Mouse (Mus musculus): Measurements from ENCODE around the gene Scamp2.

Scamp2 gene

GRCm38 (mm10) chr9:57566846-57567245, 6.1 kb downstream of the Scamp2 start:
- TF ChIP-seq CTCF (conservative IDR thresholded peaks at IDR 0.05; ENCODE audit: low read length) (peak; percentile 68), POU5F1 (IDR thresholded peaks at IDR 0.05; ENCODE audit: borderline replicate concordance, low read length) (no peak)
- no peaks in the 10 kb centered on the region for H3K27me3 ChIP-seq (ENCODE audit: insufficient read depth, low read length)
- H3K9me3 ChIP-seq (ENCODE audit: low read length): no peaks in the 10 kb centered on the region
- H3K4me3 ChIP-seq (replicated peaks; ENCODE audit: low read length): no peak overlapping the region
- H3K4me1 ChIP-seq (replicated peaks; ENCODE audit: low read depth, low read length): peaks cover 68% of the 10 kb centered on the region
- peaks cover 47% of the 10 kb centered on the region for H3K36me3 ChIP-seq (ENCODE audit: insufficient read depth, low read length)

DNA sequence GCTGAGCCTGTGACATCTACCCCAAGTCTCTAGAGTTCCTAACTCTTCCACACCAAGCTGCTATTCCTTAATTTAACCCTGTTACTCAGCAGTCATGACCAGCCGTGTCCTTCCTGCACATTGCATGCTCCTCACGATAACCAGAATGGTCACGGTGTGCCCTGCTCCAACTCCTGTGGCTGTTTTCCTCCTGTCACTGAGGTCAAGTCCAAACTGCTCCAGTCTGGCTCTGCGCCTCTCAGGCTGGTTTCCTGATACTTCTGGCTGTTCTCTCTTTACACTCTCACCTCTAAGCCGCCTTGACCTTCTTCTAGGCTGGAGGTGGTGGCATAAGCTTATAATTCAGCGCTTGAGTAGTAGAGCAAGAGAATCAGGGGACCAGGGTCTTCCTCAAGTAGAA, 7.8 kb downstream of the Scamp2 start:
- peaks cover 51% of the 10 kb centered on the region for H3K4me1 ChIP-seq (replicated peaks; ENCODE audit: low read depth, low read length)
- H3K27me3 ChIP-seq (ENCODE audit: insufficient read depth, low read length): no peaks in the 10 kb centered on the region
- H3K4me3 ChIP-seq (replicated peaks; ENCODE audit: low read length): no peak overlapping the region
- TF ChIP-seq CTCF (conservative IDR thresholded peaks at IDR 0.05; ENCODE audit: low read length): no peak
- H3K9me3 ChIP-seq (ENCODE audit: low read length): no peaks in the 10 kb centered on the region
- H3K36me3 ChIP-seq (ENCODE audit: insufficient read depth, low read length): peaks cover 59% of the 10 kb centered on the region

DNA sequence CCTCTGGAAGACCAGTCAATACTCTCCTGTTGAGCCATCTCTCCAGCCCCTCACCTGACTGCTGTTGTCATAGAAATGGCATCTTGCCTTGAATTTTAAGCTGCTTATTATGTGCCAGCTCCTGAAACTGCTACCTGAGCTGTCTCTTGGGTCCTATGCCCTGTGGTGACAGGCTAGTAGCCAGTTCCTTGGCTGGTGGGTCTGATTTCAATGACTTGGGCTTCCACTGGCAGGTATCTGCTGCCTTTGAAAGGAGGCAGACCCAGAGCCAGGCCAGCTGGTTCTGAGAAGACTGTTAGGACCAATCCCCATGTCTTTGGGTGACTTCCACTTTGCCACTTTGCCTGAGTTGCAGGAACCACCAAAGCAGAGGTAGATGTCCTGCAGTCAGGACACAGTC, 13.7 kb downstream of the Scamp2 start:
- H3K4me3 ChIP-seq (replicated peaks; ENCODE audit: low read length): no peak overlapping the region
- no peak for TF ChIP-seq CTCF (conservative IDR thresholded peaks at IDR 0.05; ENCODE audit: low read length)
- peaks cover 77% of the 10 kb centered on the region for H3K36me3 ChIP-seq (ENCODE audit: insufficient read depth, low read length)
- H3K9me3 ChIP-seq (ENCODE audit: low read length): no peaks in the 10 kb centered on the region
- no peaks in the 10 kb centered on the region for H3K27me3 ChIP-seq (ENCODE audit: insufficient read depth, low read length)
- peaks cover 8% of the 10 kb centered on the region for H3K4me1 ChIP-seq (replicated peaks; ENCODE audit: low read depth, low read length)

- Histone ChIP-seq H3K27me3 (ENCODE audit: insufficient read depth, low read length) (no peaks in the 10 kb centered on the region), H3K9me3 (ENCODE audit: low read length) (no peaks in the 10 kb centered on the region), H3K36me3 (ENCODE audit: insufficient read depth, low read length) (peaks cover 78% of the 10 kb centered on the region), H3K4me1 (replicated peaks; ENCODE audit: low read depth, low read length) (peaks cover 3% of the 10 kb centered on the region; the same call in 1 of the 2 replicates), H3K4me3 (replicated peaks; ENCODE audit: low read length) (no peak overlapping the region)
- TF ChIP-seq NANOG (IDR thresholded peaks at IDR 0.05; ENCODE audit: borderline replicate concordance, low read length): no peak
- no peak for TF ChIP-seq POU5F1 (IDR thresholded peaks at IDR 0.05; ENCODE audit: borderline replicate concordance, low read length)
- TF ChIP-seq CTCF (conservative IDR thresholded peaks at IDR 0.05; ENCODE audit: low read length): no peak
These were observed 14.8 kb downstream of the Scamp2 start for GRCm38 (mm10) chr9:57575577-57575976.

- no peak overlapping the region for H3K4me3 ChIP-seq (replicated peaks; ENCODE audit: low read length)
- H3K36me3 ChIP-seq (ENCODE audit: insufficient read depth, low read length): peaks cover 84% of the 10 kb centered on the region
- no peak for TF ChIP-seq NANOG (IDR thresholded peaks at IDR 0.05; ENCODE audit: borderline replicate concordance, low read length)
- TF ChIP-seq CTCF (conservative IDR thresholded peaks at IDR 0.05; ENCODE audit: low read length): no peak
- no peak for TF ChIP-seq POU5F1 (IDR thresholded peaks at IDR 0.05; ENCODE audit: borderline replicate concordance, low read length)
These were observed 16.6 kb downstream of the Scamp2 start for GRCm38 (mm10) chr9:57577144-57577849.

DNA sequence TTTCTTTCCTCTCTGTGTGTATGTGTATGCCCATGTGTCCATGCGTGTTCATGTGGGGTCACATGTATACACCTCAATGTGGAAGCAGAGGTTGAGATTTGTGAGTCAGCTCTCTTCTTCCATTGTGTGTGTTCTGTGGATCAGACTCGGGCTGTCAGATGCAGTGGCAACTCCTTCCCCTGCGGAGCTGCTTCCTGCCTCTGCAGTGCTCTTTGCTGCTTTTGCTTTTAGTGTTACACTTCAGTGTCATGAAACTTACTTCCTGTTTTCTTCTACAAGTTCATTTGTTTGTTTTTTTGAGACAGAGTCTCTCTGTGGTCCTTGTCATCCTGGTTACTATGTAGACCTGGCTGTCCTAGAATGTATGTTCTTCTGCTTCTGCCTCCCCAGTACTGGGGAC, 24.2 kb downstream of the Scamp2 start:
- Histone ChIP-seq H3K4me3 (replicated peaks; ENCODE audit: low read length) (no peak overlapping the region), H3K4me1 (replicated peaks; ENCODE audit: low read depth, low read length) (peaks cover 25% of the 10 kb centered on the region), H3K9me3 (ENCODE audit: low read length) (no peaks in the 10 kb centered on the region), H3K27me3 (ENCODE audit: insufficient read depth, low read length) (no peaks in the 10 kb centered on the region), H3K36me3 (ENCODE audit: insufficient read depth, low read length) (peaks cover 79% of the 10 kb centered on the region)
- no peak for TF ChIP-seq NANOG (IDR thresholded peaks at IDR 0.05; ENCODE audit: borderline replicate concordance, low read length)
- TF ChIP-seq CTCF (conservative IDR thresholded peaks at IDR 0.05; ENCODE audit: low read length): no peak
- no peak for TF ChIP-seq POU5F1 (IDR thresholded peaks at IDR 0.05; ENCODE audit: borderline replicate concordance, low read length)

More at GRCm38 (mm10) chr9:57577144-57577849, 16.6 kb downstream of the Scamp2 start:
- H3K4me1 ChIP-seq (replicated peaks; ENCODE audit: low read depth, low read length): peaks cover 3% of the 10 kb centered on the region; the same call in 1 of the 2 replicates
- no peaks in the 10 kb centered on the region for H3K9me3 ChIP-seq (ENCODE audit: low read length)
- H3K27me3 ChIP-seq (ENCODE audit: insufficient read depth, low read length): no peaks in the 10 kb centered on the region

DNA sequence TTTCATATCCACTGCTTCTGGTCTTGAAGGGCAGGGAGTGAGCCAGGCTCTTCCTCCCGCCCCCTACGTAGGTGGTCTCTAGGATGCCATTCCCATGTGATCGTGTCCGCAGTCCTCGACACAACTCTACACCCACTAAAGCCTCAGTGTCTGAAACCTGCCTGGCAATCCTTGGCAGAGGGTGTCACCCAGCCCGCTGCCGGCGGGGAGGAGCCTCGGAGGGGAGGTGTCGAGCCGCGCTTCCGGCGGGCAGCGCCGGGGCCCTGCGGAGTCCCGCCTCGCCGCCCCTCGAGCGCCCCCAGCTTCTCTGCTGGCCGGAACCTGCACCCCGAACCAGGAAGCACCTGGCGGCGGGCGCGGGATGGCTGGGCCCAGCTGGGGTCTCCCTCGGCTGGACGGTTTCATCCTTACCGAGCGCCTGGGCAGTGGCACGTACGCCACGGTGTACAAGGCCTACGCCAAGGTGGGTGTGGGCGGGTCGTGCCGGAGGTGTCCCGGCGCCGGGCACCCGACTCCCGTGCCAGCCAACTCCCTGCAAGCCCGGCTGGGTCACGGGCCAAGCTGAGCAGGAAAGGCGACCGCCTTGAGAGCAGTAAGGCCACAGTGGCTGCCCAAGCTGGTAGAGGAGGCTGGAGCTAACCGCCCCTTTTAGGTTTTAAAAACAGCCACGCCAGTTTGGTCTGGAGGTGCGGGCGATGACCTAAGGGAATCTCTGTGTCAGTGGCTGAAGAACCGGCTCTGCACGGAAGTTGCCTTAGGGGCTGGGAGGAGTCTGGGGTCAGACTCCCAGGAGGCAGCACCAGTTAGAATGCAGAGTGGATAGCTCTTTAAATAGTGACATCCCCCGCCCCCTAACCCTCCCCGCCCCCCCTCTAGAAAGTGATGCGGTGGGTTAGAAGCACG, 28.7 kb downstream of the Scamp2 start, which contains the start of gene Ulk3:
TSS of gene Ulk3 (plus strand) at position 229 of the 903 bp plus-strand sequence.
- no peaks in the 10 kb centered on the region; the same call in 1 of the 2 replicates for H3K27me3 ChIP-seq (ENCODE audit: insufficient read depth, low read length)
- H3K36me3 ChIP-seq (ENCODE audit: insufficient read depth, low read length): peaks cover 71% of the 10 kb centered on the region
- H3K4me3 ChIP-seq (replicated peaks; ENCODE audit: low read length): peak within 1 kb of the TSS; percentile 91
- H3K9me3 ChIP-seq (ENCODE audit: low read length): no peaks in the 10 kb centered on the region
- TF ChIP-seq CTCF (conservative IDR thresholded peaks at IDR 0.05; ENCODE audit: low read length): no peak
- no peak for TF ChIP-seq POU5F1 (IDR thresholded peaks at IDR 0.05; ENCODE audit: borderline replicate concordance, low read length)
- no peak for TF ChIP-seq NANOG (IDR thresholded peaks at IDR 0.05; ENCODE audit: borderline replicate concordance, low read length)
- peaks cover 57% of the 10 kb centered on the region for H3K4me1 ChIP-seq (replicated peaks; ENCODE audit: low read depth, low read length)

GRCm38 (mm10) chr9:57590726-57591125, 30.0 kb downstream of the Scamp2 start:
- Histone ChIP-seq H3K27me3 (ENCODE audit: insufficient read depth, low read length) (no peaks in the 10 kb centered on the region; the same call in 1 of the 2 replicates), H3K4me3 (replicated peaks; ENCODE audit: low read length) (peak overlapping the region; percentile 91; the same call in 1 of the 2 replicates)

More at GRCm38 (mm10) chr9:57590726-57591125, 30.0 kb downstream of the Scamp2 start:
- Histone ChIP-seq H3K4me1 (replicated peaks; ENCODE audit: low read depth, low read length) (peaks cover 64% of the 10 kb centered on the region), H3K36me3 (ENCODE audit: insufficient read depth, low read length) (peaks cover 72% of the 10 kb centered on the region), H3K9me3 (ENCODE audit: low read length) (no peaks in the 10 kb centered on the region)
- TF ChIP-seq NANOG (IDR thresholded peaks at IDR 0.05; ENCODE audit: borderline replicate concordance, low read length) (no peak), POU5F1 (IDR thresholded peaks at IDR 0.05; ENCODE audit: borderline replicate concordance, low read length) (no peak), CTCF (conservative IDR thresholded peaks at IDR 0.05; ENCODE audit: low read length) (no peak)

All from E14TG2a.4 (cell line).